Mouse (Mus musculus): Measurements from ENCODE around the gene Unc79.

Gene Unc79

GRCm38 (mm10) chr12:103041401-103041800, 92.7 kb downstream of the Unc79 start:
- 93% methylated on average over 3 of the region's 3 CpGs for WGBS

- 91% methylated on average over 5 of the region's 5 CpGs for WGBS
These were observed 94.1 kb downstream of the Unc79 start for GRCm38 (mm10) chr12:103042711-103043110.

GRCm38 (mm10) chr12:103044422-103044821, 95.8 kb downstream of the Unc79 start:
- WGBS: 57% methylated on average over 4 of the region's 4 CpGs

- 72% methylated on average over 12 of the region's 12 CpGs for WGBS
These were observed 101.2 kb downstream of the Unc79 start for GRCm38 (mm10) chr12:103049865-103050264.

GRCm38 (mm10) chr12:103059321-103060053, 110.8 kb downstream of the Unc79 start:
- WGBS: 80% methylated on average over 21 of the region's 21 CpGs

- 74% methylated on average over 10 of the region's 10 CpGs for WGBS
These were observed 112.1 kb downstream of the Unc79 start for GRCm38 (mm10) chr12:103060791-103061190.

- WGBS: 43% methylated on average over 4 of the region's 4 CpGs
These were observed 113.5 kb downstream of the Unc79 start for GRCm38 (mm10) chr12:103062133-103062532.

- WGBS: 6% methylated on average over 3 of the region's 3 CpGs
These were observed 116.3 kb downstream of the Unc79 start for GRCm38 (mm10) chr12:103064944-103065343.

- 68% methylated on average over 5 of the region's 5 CpGs for WGBS
These were observed 119.5 kb downstream of the Unc79 start for GRCm38 (mm10) chr12:103068161-103068560.

GRCm38 (mm10) chr12:103069565-103069964, 120.9 kb downstream of the Unc79 start:
- WGBS: 44% methylated on average over 12 of the region's 12 CpGs

GRCm38 (mm10) chr12:103073953-103074352, 125.3 kb downstream of the Unc79 start:
- WGBS: 91% methylated on average over 4 of the region's 4 CpGs

GRCm38 (mm10) chr12:103078751-103079150, 130.1 kb downstream of the Unc79 start:
- 60% methylated on average over 7 of the region's 7 CpGs for WGBS

GRCm38 (mm10) chr12:103080055-103080454, 131.4 kb downstream of the Unc79 start:
- 58% methylated on average over 3 of the region's 3 CpGs for WGBS

GRCm38 (mm10) chr12:103091831-103092230, 143.2 kb downstream of the Unc79 start:
- WGBS: 76% methylated on average over 6 of the region's 6 CpGs

- WGBS: 55% methylated on average over 5 of the region's 5 CpGs
These were observed 146.5 kb downstream of the Unc79 start for GRCm38 (mm10) chr12:103095160-103095559.

GRCm38 (mm10) chr12:103099185-103099584, 150.5 kb downstream of the Unc79 start:
- 35% methylated on average over 1 of the region's 1 CpGs for WGBS

- WGBS: 61% methylated on average over 5 of the region's 5 CpGs
These were observed 151.4 kb downstream of the Unc79 start for GRCm38 (mm10) chr12:103100088-103100487.

- 59% methylated on average over 2 of the region's 2 CpGs for WGBS
These were observed 154.4 kb downstream of the Unc79 start for GRCm38 (mm10) chr12:103103041-103103440.

GRCm38 (mm10) chr12:103103601-103104000, 154.9 kb downstream of the Unc79 start:
- WGBS: 36% methylated on average over 5 of the region's 5 CpGs

- 86% methylated on average over 7 of the region's 7 CpGs for WGBS
These were observed 160.6 kb downstream of the Unc79 start for GRCm38 (mm10) chr12:103109301-103109700.

GRCm38 (mm10) chr12:103116639-103117038, 168.0 kb downstream of the Unc79 start:
- WGBS: 83% methylated on average over 8 of the region's 8 CpGs

GRCm38 (mm10) chr12:103117517-103118193, 169.0 kb downstream of the Unc79 start:
- WGBS: 60% methylated on average over 10 of the region's 10 CpGs

GRCm38 (mm10) chr12:103121928-103122327, 173.3 kb downstream of the Unc79 start:
- WGBS: 47% methylated on average over 5 of the region's 5 CpGs
